Mouse (Mus musculus) left cerebral cortex, postnatal 4 days (tissue): ENCODE results near the gene Aldh1a3. TPM values are rescaled to one million over a fixed set of nuclear protein-coding genes. Genes with fewer than 3 reads are reported as not detected.
A peak's percentile ranks its signal among the peaks of the same experiment; 100 is the strongest.

Experiments
- DNase-seq: peaks from one replicate; pipeline ENCODE4 v3.0.0-alpha.2; 2022
- intact Hi-C: fragments of 180-260 bp; cut with DNase I; formaldehyde crosslinking; loops from one replicate; pipeline ENCODE4 v1.15.1; 2025
- total RNA-seq, 2 experiments: library from RNA; stranded (reverse); gene quantifications; 2 replicates each; pipeline ENCODE4 v1.2.3; 2021

Gene Aldh1a3
- total RNA-seq, 2 experiments from 2014 or later, result 2.9 TPM

GRCm38 (mm10) chr7:66418981-66419380 lies 8.3 kb downstream of the Aldh1a3 start:
- intact Hi-C loops, result no loop called here
- DNase-seq, result no peak

DNA sequence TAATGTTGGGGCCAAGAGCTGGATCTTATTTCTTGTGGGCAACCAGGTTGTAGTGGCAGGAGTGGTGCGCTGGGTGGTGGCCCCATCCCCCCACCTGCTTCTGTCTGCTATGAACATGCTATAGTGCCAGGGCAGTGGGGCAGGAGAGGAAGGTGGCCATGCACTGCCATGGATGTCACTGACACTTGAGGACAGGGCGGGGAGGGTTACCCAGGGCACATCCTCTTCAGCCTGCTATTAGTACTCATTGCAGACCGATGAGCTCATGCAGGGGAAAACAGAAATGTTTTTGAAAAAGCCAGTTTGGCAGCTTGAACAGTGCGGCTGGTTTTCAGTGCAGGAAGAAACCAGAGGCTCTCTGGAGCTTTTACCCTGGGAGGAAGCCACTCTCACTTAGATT lies 10.5 kb downstream of the Aldh1a3 start:
- DNase-seq, result no peak
- intact Hi-C loops, result no loop called here

GRCm38 (mm10) chr7:66413093-66413492 lies 14.2 kb downstream of the Aldh1a3 start:
- intact Hi-C loops, result no loop called here
- DNase-seq, result peak; percentile 70

- DNase-seq, result peak; percentile 46
- intact Hi-C loops, result no loop called here
These were observed 17.9 kb downstream of the Aldh1a3 start for GRCm38 (mm10) chr7:66409433-66409832.

DNA sequence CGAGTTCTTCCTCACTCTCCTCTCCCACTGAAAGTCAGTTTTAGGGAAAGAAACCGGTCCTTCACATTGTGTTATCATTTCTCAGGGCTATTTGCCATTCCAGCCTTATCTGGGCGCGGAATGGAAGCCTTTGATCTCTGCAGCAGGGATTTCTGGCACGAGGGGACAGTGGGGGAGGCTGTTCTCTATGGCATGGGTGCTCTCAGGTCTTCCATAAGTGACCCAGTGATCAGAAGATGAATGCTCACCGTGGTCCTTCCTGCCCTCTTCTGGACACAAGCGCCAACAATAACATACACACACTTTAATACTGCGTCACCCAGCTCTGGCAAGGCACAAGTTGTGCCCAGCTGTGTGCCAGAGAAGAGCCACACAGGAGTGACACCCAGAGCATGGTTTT lies 20.3 kb downstream of the Aldh1a3 start:
- intact Hi-C loops, result no loop called here
- DNase-seq, result no peak

DNA sequence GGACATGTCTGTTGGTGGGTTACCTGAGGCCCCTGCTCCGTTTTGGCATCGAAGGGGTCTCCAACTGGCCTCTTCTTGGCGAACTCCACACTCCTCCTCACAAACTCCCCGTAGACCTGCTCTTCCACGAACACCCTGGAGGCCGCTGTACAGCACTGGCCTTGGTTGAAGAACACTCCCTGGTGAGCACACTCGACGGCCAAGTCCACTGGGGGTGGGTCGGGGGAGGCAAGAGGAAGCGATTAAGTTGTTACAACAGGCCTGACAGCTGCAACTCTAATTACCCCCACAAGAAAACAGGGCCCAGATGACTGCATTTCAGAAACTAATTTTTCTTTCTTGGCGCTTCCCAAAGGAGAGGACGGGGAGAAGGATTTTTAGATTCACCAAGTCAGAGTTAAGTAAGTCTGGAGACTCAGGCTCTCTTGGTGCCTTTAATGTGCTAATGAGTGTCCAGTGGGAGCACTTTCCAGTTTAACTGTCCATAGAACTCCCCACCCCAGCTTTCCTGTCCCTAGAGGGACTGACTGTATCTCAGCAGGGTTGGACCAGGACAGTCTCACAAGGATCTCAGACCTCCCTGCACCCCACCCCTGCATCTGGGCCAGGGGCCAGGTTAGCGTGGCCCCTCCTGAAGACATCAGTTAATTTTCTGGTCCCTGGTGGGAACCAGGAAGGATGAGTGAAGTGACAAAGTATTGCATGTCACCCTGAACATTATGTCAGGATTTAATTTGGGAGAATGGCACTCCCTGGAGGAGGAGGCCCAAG lies 21.2 kb downstream of the Aldh1a3 start:
- DNase-seq, result no peak

DNA sequence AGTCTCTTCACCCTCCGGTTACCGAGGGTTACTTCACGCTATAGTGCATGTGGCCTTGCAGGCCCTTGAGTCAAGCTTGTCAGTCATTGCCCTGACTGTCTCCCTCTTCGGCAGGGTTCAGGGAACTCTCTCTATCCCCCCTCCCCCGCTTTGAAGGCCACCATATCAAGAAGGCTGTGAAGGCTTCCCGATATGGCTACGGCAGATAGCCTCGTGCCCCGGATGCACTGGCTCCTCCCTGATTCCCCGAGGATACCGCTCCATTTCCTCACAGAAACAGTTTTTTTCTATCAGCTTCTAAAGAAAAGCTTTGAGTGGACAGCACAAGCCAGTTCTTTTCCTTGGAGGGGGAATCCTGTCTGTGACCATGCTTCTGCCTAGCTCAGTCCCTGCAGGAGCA lies 21.8 kb downstream of the Aldh1a3 start:
- intact Hi-C loops, result no loop called here
- no peak for DNase-seq

More for the DNA sequence above, 21.2 kb downstream of the Aldh1a3 start:
- intact Hi-C loops, result no loop called here

DNA sequence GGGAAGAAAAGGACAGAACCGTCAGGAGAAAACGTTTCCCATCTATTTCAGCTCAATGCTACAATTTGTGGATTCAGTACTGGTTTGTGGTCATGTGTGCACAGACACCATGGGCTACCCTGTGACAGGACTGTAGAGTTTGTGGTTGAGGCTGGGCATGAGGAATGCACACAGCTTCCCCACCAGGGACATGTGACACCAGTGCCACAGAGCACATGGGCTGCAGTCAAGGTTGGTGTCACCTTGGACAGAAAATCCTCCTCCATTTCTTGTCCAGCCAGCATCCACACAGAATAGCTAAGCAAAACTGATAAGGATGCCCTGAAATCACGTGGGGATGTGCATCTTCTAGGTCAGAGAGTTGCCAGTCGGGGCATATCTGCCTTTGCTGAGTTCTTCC lies 22.5 kb downstream of the Aldh1a3 start:
- intact Hi-C loops, result no loop called here
- no peak for DNase-seq

- no peak for DNase-seq
- intact Hi-C loops, result no loop called here
These were observed 23.2 kb downstream of the Aldh1a3 start for GRCm38 (mm10) chr7:66404141-66404540.

- DNase-seq, result no peak
- intact Hi-C loops, result no loop called here
These were observed 24.4 kb downstream of the Aldh1a3 start for GRCm38 (mm10) chr7:66402876-66403275.

DNA sequence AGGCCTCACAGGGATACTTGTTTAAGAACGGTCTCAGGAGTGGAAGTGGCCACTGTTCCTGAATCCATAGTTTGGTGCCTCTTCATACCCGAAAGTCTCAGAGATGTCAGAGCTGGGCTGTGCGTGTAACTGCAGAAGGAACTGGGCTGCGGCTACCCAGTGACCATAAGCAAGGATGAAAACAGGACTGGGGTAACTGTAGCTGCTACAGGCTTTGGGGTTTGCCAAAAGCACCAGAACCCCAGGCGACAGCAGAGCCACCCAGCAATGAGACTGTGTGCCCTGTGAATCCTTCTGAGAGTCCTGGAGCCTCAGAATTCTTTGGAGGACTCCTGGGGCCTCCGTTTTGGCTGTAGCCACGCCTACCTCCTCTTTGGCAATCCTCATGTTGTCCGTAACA lies 25.7 kb downstream of the Aldh1a3 start:
- intact Hi-C loops, result no loop called here
- no peak for DNase-seq

DNA sequence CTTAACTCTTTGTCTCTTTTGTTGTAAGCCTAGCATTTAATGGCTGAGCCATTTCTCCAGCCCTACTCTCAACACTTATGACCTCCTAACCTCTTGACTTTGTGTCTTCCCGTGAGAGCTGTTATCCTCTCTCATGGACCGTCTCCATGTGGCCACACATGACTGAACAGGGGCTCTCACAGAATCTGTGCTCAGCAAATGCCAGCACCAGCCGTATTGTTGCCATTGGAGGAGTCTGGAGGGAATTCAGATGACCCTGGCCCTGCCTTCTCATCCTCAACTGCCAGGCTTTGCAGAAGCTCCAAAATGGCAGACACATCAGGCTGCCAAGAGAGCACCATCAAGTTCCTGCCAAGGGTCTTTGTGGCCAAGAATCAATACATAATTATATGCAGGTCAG lies 30.0 kb downstream of the Aldh1a3 start:
- DNase-seq, result no peak
- intact Hi-C loops, result no loop called here

GRCm38 (mm10) chr7:66388621-66389532 lies 38.4 kb downstream of the Aldh1a3 start:
- intact Hi-C loops, result loop anchor here (5.0 kb wide), 2 partner anchors 77 to 282 kb away; partner anchors contain the start of gene Chsy1
- DNase-seq, result peak; percentile 51

DNA sequence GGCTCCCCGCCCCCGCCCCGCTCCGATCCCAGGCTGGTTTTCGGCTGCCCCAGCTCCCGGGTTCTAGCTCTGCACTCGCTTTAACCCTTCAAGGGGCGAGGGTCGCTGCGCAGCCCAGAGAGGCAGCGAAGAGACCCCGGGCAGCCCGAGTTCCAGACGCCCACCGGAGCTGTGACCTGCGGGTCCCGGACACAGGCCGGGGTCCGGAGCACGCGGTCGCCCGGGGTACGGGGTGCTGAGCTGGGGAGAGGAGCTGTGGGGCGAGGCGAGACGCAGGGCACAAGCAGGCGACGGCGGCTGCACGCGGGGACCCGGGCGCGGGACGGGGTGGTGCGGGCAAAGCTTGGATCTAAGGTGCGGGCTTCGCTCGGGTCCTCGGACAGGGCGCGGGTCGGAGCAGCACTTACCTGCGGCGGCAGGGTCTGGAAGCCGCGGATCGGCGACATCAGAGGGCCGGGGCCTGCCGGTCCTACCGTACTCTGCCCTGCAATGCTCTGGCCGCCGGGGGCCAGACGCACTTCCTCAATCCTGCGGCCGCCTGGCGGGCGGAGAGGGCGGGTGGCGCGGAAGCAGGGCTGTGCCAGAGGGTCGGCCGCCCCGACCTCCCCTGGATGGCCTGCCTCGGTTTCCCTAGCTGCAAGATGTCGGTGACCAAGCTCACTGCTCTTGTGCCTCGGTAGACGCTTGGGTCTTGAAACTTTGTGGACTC lies 39.4 kb downstream of the Aldh1a3 start, which contains the start of gene Lrrk1:
Lrrk1 (minus strand) TSS at position 538 of the 709 bp plus-strand sequence.
- intact Hi-C loops, result loop anchor here (5.0 kb wide), 2 partner anchors 76 to 281 kb away; partner anchors contain the start of gene Chsy1
- DNase-seq, result peak; percentile 22

GRCm38 (mm10) chr7:66387419-66387812 lies 39.9 kb downstream of the Aldh1a3 start:
- no peak for DNase-seq
- intact Hi-C loops, result loop anchor here (5.0 kb wide), 2 partner anchors 75 to 280 kb away; partner anchors contain the start of gene Chsy1

- no peak for DNase-seq
- intact Hi-C loops, result loop anchor here (5.0 kb wide), 2 partner anchors 74 to 279 kb away; partner anchors contain the start of gene Chsy1
These were observed 40.9 kb downstream of the Aldh1a3 start for GRCm38 (mm10) chr7:66386411-66386810.

GRCm38 (mm10) chr7:66385826-66386225 lies 41.5 kb downstream of the Aldh1a3 start:
- DNase-seq, result no peak
- intact Hi-C loops, result loop anchor here (5.0 kb wide), 2 partner anchors 74 to 279 kb away; partner anchors contain the start of gene Chsy1

DNA sequence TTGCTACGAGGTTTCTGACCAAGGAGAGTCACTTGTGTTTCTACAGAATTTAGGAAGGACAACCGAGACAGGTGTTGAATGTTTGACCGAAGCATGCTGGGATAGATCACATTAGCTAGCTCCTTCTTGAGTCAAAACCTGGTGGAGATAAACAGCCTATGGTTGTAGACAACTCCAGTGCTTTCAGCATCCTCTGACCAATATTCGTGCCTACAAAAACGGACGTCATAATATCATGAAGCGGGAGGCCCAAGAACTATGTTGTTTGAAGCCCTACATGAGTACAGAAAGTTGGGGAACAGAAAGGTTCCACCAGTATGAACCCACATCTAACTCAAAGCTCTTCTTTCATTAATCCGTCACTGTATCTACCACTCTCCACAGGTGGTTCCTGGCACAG lies 42.4 kb downstream of the Aldh1a3 start:
- intact Hi-C loops, result loop anchor here (5.0 kb wide), 2 partner anchors 73 to 278 kb away; partner anchors contain the start of gene Chsy1
- no peak for DNase-seq

DNA sequence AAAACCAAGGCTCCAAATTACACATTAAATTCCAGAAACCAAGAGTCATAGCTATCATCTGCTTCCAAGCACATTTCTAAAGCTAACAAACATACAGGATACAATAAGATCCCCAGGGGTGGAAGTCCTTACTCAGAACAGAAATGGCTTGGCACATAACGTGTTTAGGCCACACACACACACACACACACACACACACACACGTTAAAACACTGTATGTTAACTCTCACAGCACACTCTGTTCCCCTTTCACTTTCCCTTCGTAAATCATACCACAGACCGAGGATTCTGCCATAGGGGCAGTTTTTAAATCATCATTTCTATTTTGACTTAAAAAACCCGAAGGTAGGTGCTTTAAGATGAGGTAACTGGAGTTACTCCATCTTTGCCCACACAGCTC lies 43.1 kb downstream of the Aldh1a3 start:
- DNase-seq, result no peak
- intact Hi-C loops, result no loop called here

- DNase-seq, result no peak
- intact Hi-C loops, result no loop called here
These were observed 50.8 kb downstream of the Aldh1a3 start for GRCm38 (mm10) chr7:66376560-66376959.

GRCm38 (mm10) chr7:66375736-66376135 lies 51.6 kb downstream of the Aldh1a3 start:
- DNase-seq, result no peak
- intact Hi-C loops, result no loop called here
